Mouse (Mus musculus) ES-Bruce4 (cell line): ENCODE results near the gene Scn7a.

Source experiments
- CTCF ChIP-seq: IDR thresholded peaks from one replicate; pipeline ENCODE4 v1.8.1; 2011; ENCODE audit warnings: low read depth, low read length
- EP300 ChIP-seq: IDR thresholded peaks from 2 replicates; pipeline ENCODE4 v1.6.1; 2011; ENCODE audit warnings: low read depth, low read length; ENCODE audit not compliant: insufficient read depth

DNA sequence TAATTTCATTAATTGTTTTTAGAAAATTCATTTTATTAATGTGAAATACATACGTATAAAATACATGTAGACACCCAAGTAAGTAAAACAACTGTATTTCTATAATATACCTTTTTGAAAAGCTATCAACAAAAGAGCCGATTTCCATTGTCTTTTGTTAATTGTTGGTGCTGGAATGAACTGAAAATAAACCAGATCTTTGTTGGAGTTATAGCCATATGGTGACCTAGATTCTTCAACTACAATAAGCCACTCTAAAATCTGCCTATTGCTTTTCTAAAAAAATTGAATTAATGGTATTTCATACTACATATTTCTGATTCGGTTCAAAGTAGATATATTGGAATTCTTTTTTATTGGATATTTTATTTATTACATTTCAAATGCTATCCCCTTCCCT lies 56.7 kb downstream of the Scn7a start:
- TF ChIP-seq CTCF (no peak), EP300 (no peak)
